Mouse (Mus musculus) liver, postnatal 0 days (tissue): ENCODE data around the gene Gm38119. TPM values are rescaled to one million over a fixed set of nuclear protein-coding genes. Genes with fewer than 3 reads are reported as not detected.

Source experiments
- ATAC-seq: fragments of 200-750 bp; cut with Nextera tagmentation; 2 replicates; pipeline ENCODE4 v1.8.0; 2017; ENCODE audit warnings: mild to moderate bottlenecking, moderate library complexity
- DNase-seq: peaks from one replicate; pipeline ENCODE4 v3.0.0-alpha.2; 2016
- H3K27ac ChIP-seq: fragments of 300-500 bp; sonication (generic); 2 replicates; pipeline ENCODE4 v1.5.1; 2014; ENCODE audit warnings: antibody characterized with exemption, moderate library complexity, mild to moderate bottlenecking, low read depth
- H3K27me3 ChIP-seq: fragments of 300-500 bp; sonication (generic); 2 replicates; pipeline ENCODE4 v1.6.1; 2014; ENCODE audit warnings: low read length, control low read depth, mixed read lengths; ENCODE audit not compliant: insufficient read depth
- H3K36me3 ChIP-seq: fragments of 300-500 bp; sonication (generic); replicated peaks from 2 replicates; pipeline ENCODE4 v1.6.1; 2014; ENCODE audit warnings: mild to moderate bottlenecking, control low read depth, low read length, moderate library complexity, mixed read lengths; ENCODE audit not compliant: insufficient read depth
- H3K4me1 ChIP-seq: fragments of 300-500 bp; sonication (generic); 2 replicates; pipeline ENCODE4 v1.6.1; 2014; ENCODE audit warnings: antibody characterized with exemption, mild to moderate bottlenecking, control low read depth; ENCODE audit not compliant: insufficient read depth
- H3K4me2 ChIP-seq: fragments of 300-500 bp; sonication (generic); 2 replicates; pipeline ENCODE4 v1.6.1; 2014; ENCODE audit warnings: low read depth, mild to moderate bottlenecking, low read length, moderate library complexity, mixed read lengths
- H3K4me3 ChIP-seq: fragments of 300-500 bp; sonication (generic); 2 replicates; pipeline ENCODE4 v1.5.1; 2014; ENCODE audit warnings: low read depth, low read length
- H3K9ac ChIP-seq: fragments of 300-500 bp; sonication (generic); replicated peaks from 2 replicates; pipeline ENCODE4 v1.6.1; 2014; ENCODE audit warnings: mild to moderate bottlenecking, moderate library complexity
- H3K9me3 ChIP-seq: fragments of 300-500 bp; sonication (generic); 2 replicates; pipeline ENCODE4 v1.6.1; 2016; ENCODE audit warnings: mild to moderate bottlenecking, control low read depth, low read length, mixed read lengths
- CTCF ChIP-seq: sonication (generic); IDR thresholded peaks from 2 replicates; pipeline ENCODE4 v1.5.1; 2016; ENCODE audit warnings: antibody characterized with exemption, low read depth
- EP300 ChIP-seq: IDR thresholded peaks from 2 replicates; pipeline ENCODE4 v1.6.1; 2016; ENCODE audit warnings: antibody characterized with exemption, low read depth, mild to moderate bottlenecking
- WGBS: fragments of 180-500 bp; shearing (Covaris S2); extraction: QIAGEN DNeasy Blood & Tissue Kit; methylation state at CpG from one replicate; pipeline ENCODE4 v1.1.7; 2014; ENCODE audit not compliant: insufficient replicate concordance; 5-methylcytosine and 5-hydroxymethylcytosine counted together
- polyA plus RNA-seq: library from polyadenylated mRNA; unstranded; fragments of >200 nt; fragmentation: Nextera tagmentation; extraction: Ambion mirVana; gene quantifications from 2 replicates; pipeline ENCODE4 v1.2.1, GENCODE M21; 2015

Gm38119 gene
- not detected in 2 replicates for polyA plus RNA-seq

GRCm38 (mm10) chr3:92738996-92739395 is at the start of gene Gm38119:
Gm38119 (minus strand) TSS chr3:92739096.
- WGBS, result 33% methylated on average over 1 of the region's 1 CpGs

GRCm38 (mm10) chr3:92778799-92779198 is 39.9 kb upstream of the Gm38119 start, which contains the start of gene Lce1i:
Lce1i (minus strand) TSS chr3:92778899.
- Histone ChIP-seq H3K36me3 (no peaks in the 10 kb centered on the region), H3K4me2 (no peak within 1 kb of the TSS), H3K9ac (no peak within 1 kb of the TSS), H3K27ac (no peak within 1 kb of the TSS), H3K9me3 (no peaks in the 10 kb centered on the region), H3K4me3 (no peak within 1 kb of the TSS), H3K27me3 (no peaks in the 10 kb centered on the region), H3K4me1 (no peaks in the 10 kb centered on the region)
- DNase-seq (no peak), ATAC-seq (no peak)
- TF ChIP-seq EP300 (no peak), CTCF (no peak)
- WGBS, result 76% methylated on average over 1 of the region's 1 CpGs

More at GRCm38 (mm10) chr3:92738996-92739395, at the start of gene Gm38119:
- TF ChIP-seq CTCF (no peak), EP300 (no peak)
- no peaks in the 10 kb centered on the region for H3K4me1 ChIP-seq
- H3K4me2 ChIP-seq, result no peak within 1 kb of the TSS
- DNase-seq, result no peak
- no peak within 1 kb of the TSS for H3K4me3 ChIP-seq
- H3K9ac ChIP-seq, result no peak within 1 kb of the TSS
- no peak within 1 kb of the TSS for H3K27ac ChIP-seq
- no peak for ATAC-seq
- no peaks in the 10 kb centered on the region for H3K9me3 ChIP-seq
- H3K27me3 ChIP-seq, result no peaks in the 10 kb centered on the region
- H3K36me3 ChIP-seq, result no peaks in the 10 kb centered on the region

GRCm38 (mm10) chr3:92771573-92771972 is 32.7 kb upstream of the Gm38119 start:
- Histone ChIP-seq H3K27me3 (no peaks in the 10 kb centered on the region), H3K9me3 (no peaks in the 10 kb centered on the region), H3K4me3 (no peak overlapping the region), H3K4me2 (no peak overlapping the region), H3K36me3 (no peaks in the 10 kb centered on the region), H3K9ac (no peak overlapping the region), H3K27ac (no peak overlapping the region), H3K4me1 (no peaks in the 10 kb centered on the region)
- TF ChIP-seq CTCF, result peak; percentile 35; the same call in 1 of the 2 replicates
- TF ChIP-seq EP300, result no peak
- ATAC-seq (no peak), DNase-seq (no peak)
- 19% methylated on average over 3 of the region's 3 CpGs for WGBS

GRCm38 (mm10) chr3:92764965-92765364 is 26.1 kb upstream of the Gm38119 start, which contains the start of gene Lce1h:
Lce1h (minus strand) TSS chr3:92765065.
- Histone ChIP-seq H3K9me3 (no peaks in the 10 kb centered on the region), H3K4me1 (no peaks in the 10 kb centered on the region), H3K27me3 (no peaks in the 10 kb centered on the region), H3K4me3 (no peak within 1 kb of the TSS), H3K4me2 (no peak within 1 kb of the TSS), H3K36me3 (no peaks in the 10 kb centered on the region), H3K9ac (no peak within 1 kb of the TSS), H3K27ac (no peak within 1 kb of the TSS)
- TF ChIP-seq EP300 (no peak), CTCF (no peak)
- DNase-seq (no peak), ATAC-seq (no peak)
- 75% methylated on average over 1 of the region's 1 CpGs for WGBS

GRCm38 (mm10) chr3:92753197-92753596 is 14.3 kb upstream of the Gm38119 start:
- DNase-seq (no peak), ATAC-seq (no peak)
- Histone ChIP-seq H3K27ac (no peak overlapping the region), H3K4me1 (no peaks in the 10 kb centered on the region), H3K9ac (no peak overlapping the region), H3K4me3 (no peak overlapping the region), H3K36me3 (no peaks in the 10 kb centered on the region), H3K27me3 (no peaks in the 10 kb centered on the region), H3K4me2 (no peak overlapping the region), H3K9me3 (no peaks in the 10 kb centered on the region)
- 34% methylated on average over 3 of the region's 3 CpGs for WGBS
- TF ChIP-seq EP300 (no peak), CTCF (no peak)

- TF ChIP-seq CTCF, result no peak
- no peak for TF ChIP-seq EP300
- H3K9ac ChIP-seq, result no peak within 1 kb of the TSS
- WGBS, result 81% methylated on average over 1 of the region's 1 CpGs
- H3K4me1 ChIP-seq, result no peaks in the 10 kb centered on the region
- no peak within 1 kb of the TSS for H3K27ac ChIP-seq
- ATAC-seq (no peak), DNase-seq (no peak)
- H3K4me3 ChIP-seq, result no peak within 1 kb of the TSS
- no peaks in the 10 kb centered on the region for H3K27me3 ChIP-seq
- H3K36me3 ChIP-seq, result no peaks in the 10 kb centered on the region
- no peaks in the 10 kb centered on the region for H3K9me3 ChIP-seq
- H3K4me2 ChIP-seq, result no peak within 1 kb of the TSS
Measured at GRCm38 (mm10) chr3:92752238-92752637, 13.3 kb upstream of the Gm38119 start, which contains the start of gene Lce1g. Lce1g (minus strand) TSS chr3:92752338.
